Mouse (Mus musculus) heart, embryonic 11.5 days (tissue): ENCODE results near the gene Pfkl. TPM values are rescaled to one million over a fixed set of nuclear protein-coding genes. Genes with fewer than 3 reads are reported as not detected.

ENCODE experiments used
- ATAC-seq: fragments of 200-750 bp; cut with Nextera tagmentation; replicated peaks from 2 replicates; pipeline ENCODE4 v1.8.0; 2017; ENCODE audit warnings: moderate library complexity; ENCODE audit not compliant: insufficient number of reproducible peaks, low FRiP score, low TSS enrichment
- H3K27ac ChIP-seq: fragments of 300-500 bp; sonication (generic); 2 replicates; pipeline ENCODE4 v1.5.1; 2014; ENCODE audit warnings: mild to moderate bottlenecking, low read depth, low read length
- H3K27me3 ChIP-seq: fragments of 300-500 bp; sonication (generic); 2 replicates; pipeline ENCODE4 v1.6.1; 2014; ENCODE audit warnings: mild to moderate bottlenecking, low read length, mixed read lengths; ENCODE audit not compliant: control insufficient read depth, insufficient read depth
- H3K36me3 ChIP-seq: fragments of 300-500 bp; sonication (generic); 2 replicates; pipeline ENCODE4 v1.6.1; 2014; ENCODE audit warnings: mild to moderate bottlenecking, low read length, moderate library complexity, mixed read lengths; ENCODE audit not compliant: control insufficient read depth, insufficient read depth
- H3K4me1 ChIP-seq: fragments of 300-500 bp; sonication (generic); 2 replicates; pipeline ENCODE4 v1.6.1; 2014; ENCODE audit warnings: low read length; ENCODE audit not compliant: control insufficient read depth, insufficient read depth
- H3K4me2 ChIP-seq: fragments of 300-500 bp; sonication (generic); 2 replicates; pipeline ENCODE4 v1.6.1; 2014; ENCODE audit warnings: mild to moderate bottlenecking, moderate library complexity
- H3K4me3 ChIP-seq: fragments of 300-500 bp; sonication (generic); 2 replicates; pipeline ENCODE4 v1.5.1; 2014; ENCODE audit warnings: low read depth, low read length
- H3K9ac ChIP-seq: fragments of 300-500 bp; sonication (generic); 2 replicates; pipeline ENCODE4 v1.6.1; 2014; ENCODE audit warnings: mild to moderate bottlenecking, low read depth, low read length, moderate library complexity
- H3K9me3 ChIP-seq: fragments of 300-500 bp; sonication (generic); replicated peaks from 2 replicates; pipeline ENCODE4 v1.6.1; 2016; ENCODE audit warnings: low read length; ENCODE audit not compliant: control insufficient read depth
- WGBS: fragments of 180-500 bp; shearing (Covaris S2); extraction: QIAGEN DNeasy Blood & Tissue Kit; methylation state at CpG from one replicate; pipeline ENCODE4 v1.1.7; 2014; ENCODE audit not compliant: insufficient replicate concordance; 5-methylcytosine and 5-hydroxymethylcytosine counted together
- polyA plus RNA-seq: library from polyadenylated mRNA; unstranded; fragments of >200 nt; fragmentation: Nextera tagmentation; extraction: Ambion mirVana; gene quantifications from 2 replicates; pipeline ENCODE4 v1.2.1, GENCODE M21; 2014

The Pfkl gene
- polyA plus RNA-seq = 168 and 194 TPM in 2 replicates

DNA sequence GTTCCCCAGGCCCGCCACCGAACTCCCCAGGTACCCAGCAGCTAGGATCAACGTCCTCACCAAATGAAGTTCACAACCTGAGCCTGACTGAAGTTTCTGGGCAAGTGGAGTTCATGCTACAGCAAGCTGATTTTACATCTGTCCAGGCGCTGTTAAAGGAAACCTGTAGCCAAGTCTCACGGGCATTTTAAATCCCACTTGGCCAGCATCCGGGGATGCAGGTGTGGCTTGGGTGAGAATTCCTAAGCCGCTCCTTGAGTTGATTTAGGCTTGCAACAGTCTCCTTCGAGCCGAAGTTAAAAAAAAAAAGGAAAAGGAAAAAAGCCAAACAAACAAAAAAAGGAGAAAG lies at the start of gene Pfkl:
Gene Pfkl, minus strand, starts transcription at position 139 of the 349 bp plus-strand sequence.
- peak within 1 kb of the TSS; percentile 96 for H3K4me2 ChIP-seq
- H3K27ac ChIP-seq = peak within 1 kb of the TSS; percentile 98
- H3K4me1 ChIP-seq = peaks cover 32% of the 10 kb centered on the region
- H3K9ac ChIP-seq = peak within 1 kb of the TSS; percentile 97
- WGBS = under 1% methylated on average over 9 of the region's 9 CpGs
- ATAC-seq = no peak
- H3K4me3 ChIP-seq = peak within 1 kb of the TSS; percentile 73
- no peaks in the 10 kb centered on the region; the same call in 1 of the 2 replicates for H3K9me3 ChIP-seq
- no peaks in the 10 kb centered on the region for H3K36me3 ChIP-seq
- no peaks in the 10 kb centered on the region for H3K27me3 ChIP-seq

GRCm38 (mm10) chr10:78057056-78057455 lies 47.2 kb upstream of the Pfkl start:
- Histone ChIP-seq H3K27me3 (no peaks in the 10 kb centered on the region), H3K9me3 (no peaks in the 10 kb centered on the region), H3K9ac (no peak overlapping the region), H3K4me2 (no peak overlapping the region), H3K4me3 (no peak overlapping the region), H3K36me3 (no peaks in the 10 kb centered on the region), H3K4me1 (no peaks in the 10 kb centered on the region), H3K27ac (no peak overlapping the region)
- ATAC-seq = no peak
- 85% methylated on average over 8 of the region's 8 CpGs for WGBS

DNA sequence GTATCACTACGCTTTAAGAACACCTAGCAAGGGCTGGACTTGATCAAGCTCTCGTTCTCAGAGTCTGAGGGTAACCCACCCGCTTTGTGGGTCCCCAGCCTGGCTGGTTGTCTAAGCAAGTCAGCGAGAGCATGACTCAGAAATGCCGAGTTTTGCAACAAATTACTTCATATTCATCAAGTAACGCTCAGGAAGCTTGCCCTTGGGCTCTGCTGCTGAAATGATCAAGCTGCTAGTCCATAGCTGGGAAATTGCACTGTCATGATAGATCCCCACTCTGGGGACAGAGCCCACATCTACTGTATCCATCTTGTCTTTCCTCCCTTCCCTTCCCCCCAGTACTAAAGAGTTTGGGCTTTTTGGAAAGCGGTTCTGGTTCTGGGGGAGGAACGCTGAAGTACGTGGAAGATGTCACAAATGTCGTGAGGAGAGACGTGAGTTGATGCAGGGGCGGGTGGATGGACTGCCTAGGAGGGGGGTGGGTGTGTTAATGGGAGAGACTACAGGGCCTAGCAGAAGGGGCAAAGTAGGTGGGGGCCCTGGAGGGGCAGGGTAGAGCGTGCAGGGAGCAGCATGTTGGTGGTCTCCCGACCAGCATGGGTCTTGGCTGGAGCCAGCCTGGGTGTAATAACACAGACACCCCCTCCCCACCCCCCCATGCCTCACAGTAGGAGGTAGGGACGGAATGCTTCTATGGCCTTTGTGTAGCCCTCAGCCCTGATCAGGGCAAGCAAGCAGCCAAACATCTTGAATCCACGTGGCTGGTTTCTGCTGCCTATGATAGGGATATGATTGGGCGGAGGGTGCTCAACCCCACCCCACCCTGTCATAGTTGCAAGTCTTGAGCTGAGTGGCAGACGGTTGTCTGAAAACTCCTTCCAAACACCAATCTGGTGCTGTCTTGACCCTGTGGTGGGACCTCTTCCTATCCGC lies 45.0 kb upstream of the Pfkl start:
- Histone ChIP-seq H3K27me3 (no peaks in the 10 kb centered on the region), H3K36me3 (no peaks in the 10 kb centered on the region), H3K9ac (no peak overlapping the region), H3K4me3 (no peak overlapping the region), H3K4me1 (no peaks in the 10 kb centered on the region), H3K27ac (no peak overlapping the region), H3K9me3 (no peaks in the 10 kb centered on the region), H3K4me2 (no peak overlapping the region)
- no peak for ATAC-seq
- WGBS = 65% methylated on average over 19 of the region's 19 CpGs

DNA sequence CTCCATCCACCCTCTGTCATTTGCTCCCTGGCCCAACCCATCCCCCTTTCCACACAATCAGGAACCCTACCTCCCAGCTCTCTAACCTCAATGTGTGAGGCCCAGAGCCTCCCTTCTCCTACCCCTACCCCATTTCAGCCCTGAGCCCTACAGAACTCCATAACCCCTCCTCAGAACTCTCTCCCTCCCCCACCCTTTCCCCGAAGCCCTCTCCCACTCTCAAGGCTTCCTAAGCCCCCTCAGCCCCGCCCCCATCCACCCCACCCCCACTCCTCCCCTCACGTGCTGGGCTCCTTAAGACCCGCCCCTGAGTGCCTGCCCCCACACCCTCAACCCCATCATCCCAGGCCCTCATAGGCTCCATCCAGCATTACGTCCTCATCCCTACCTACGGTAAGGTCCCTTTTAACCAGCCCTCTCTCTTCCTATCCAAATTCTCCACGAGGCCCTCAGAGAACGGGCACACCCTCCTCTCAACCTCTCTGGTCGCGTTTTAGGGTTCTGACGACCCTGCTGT lies 39.7 kb upstream of the Pfkl start:
- Histone ChIP-seq H3K9me3 (no peaks in the 10 kb centered on the region), H3K4me1 (no peaks in the 10 kb centered on the region), H3K27me3 (no peaks in the 10 kb centered on the region), H3K36me3 (no peaks in the 10 kb centered on the region), H3K27ac (no peak overlapping the region), H3K9ac (no peak overlapping the region), H3K4me2 (no peak overlapping the region), H3K4me3 (no peak overlapping the region)
- WGBS = 36% methylated on average over 11 of the region's 11 CpGs
- no peak for ATAC-seq

DNA sequence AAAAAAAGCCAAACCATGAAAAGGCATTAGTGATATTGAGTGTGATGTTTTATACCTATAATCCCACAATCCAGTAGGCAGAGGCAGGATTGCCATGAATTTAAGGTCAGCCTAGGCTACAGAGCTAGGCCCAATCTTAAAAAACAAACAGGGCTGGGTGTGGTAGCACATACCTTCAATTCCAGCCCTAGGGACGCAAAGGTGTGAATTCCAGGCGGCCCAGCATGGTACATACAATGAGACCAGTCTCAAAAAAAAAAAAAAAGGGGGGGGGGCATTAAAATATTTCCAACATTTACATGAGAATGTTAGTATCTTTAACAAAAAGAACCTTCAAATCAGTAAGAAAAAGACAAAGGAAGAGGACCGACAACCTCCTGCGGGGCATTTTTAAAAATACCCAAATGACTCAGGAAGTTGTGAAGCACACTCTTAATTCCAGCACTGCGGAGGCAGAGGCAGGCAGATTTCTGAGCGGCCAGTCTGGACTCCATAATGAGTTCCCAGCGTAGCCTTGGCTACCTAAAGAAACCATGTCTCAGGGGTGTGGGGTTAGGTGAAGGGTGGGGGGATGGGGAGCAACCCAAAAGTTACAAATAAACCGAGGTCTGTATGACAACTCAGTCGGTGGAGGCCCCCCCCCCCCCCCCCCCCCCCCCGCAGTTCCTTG lies 38.3 kb upstream of the Pfkl start:
- Histone ChIP-seq H3K36me3 (no peaks in the 10 kb centered on the region), H3K4me1 (peaks cover 4% of the 10 kb centered on the region; the same call in 1 of the 2 replicates), H3K9me3 (no peaks in the 10 kb centered on the region), H3K27ac (no peak overlapping the region), H3K9ac (no peak overlapping the region), H3K4me3 (no peak overlapping the region), H3K4me2 (no peak overlapping the region), H3K27me3 (peaks cover 2% of the 10 kb centered on the region)
- no peak for ATAC-seq
- WGBS = 69% methylated on average over 10 of the region's 10 CpGs

DNA sequence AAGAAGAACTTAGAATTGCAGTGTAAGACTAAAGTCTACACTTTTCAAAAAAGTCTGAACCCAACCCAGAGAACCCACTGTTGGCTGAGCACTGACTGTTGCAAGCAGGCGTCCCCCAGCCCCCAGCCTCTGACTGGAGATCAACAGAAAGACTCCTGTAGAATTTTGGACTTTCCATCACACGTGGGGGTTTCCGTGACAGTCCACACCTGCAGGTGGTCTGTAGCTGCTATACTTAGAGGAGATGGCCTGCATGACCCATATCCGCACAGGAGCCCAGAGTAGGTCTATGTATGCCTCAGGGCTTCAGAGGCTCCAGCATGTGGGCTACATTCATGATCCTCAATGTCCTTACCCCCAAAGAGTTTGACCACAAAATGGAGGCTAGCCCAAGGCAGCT lies 36.5 kb upstream of the Pfkl start:
- H3K4me3 ChIP-seq = no peak overlapping the region
- peaks cover 11% of the 10 kb centered on the region for H3K27me3 ChIP-seq
- WGBS = 72% methylated on average over 4 of the region's 4 CpGs
- H3K9ac ChIP-seq = no peak overlapping the region
- H3K4me1 ChIP-seq = peaks cover 6% of the 10 kb centered on the region; the same call in 1 of the 2 replicates
- H3K27ac ChIP-seq = no peak overlapping the region
- H3K4me2 ChIP-seq = no peak overlapping the region
- no peaks in the 10 kb centered on the region for H3K36me3 ChIP-seq
- ATAC-seq = no peak
- no peaks in the 10 kb centered on the region for H3K9me3 ChIP-seq

GRCm38 (mm10) chr10:78044531-78044930 lies 34.6 kb upstream of the Pfkl start:
- peaks cover 11% of the 10 kb centered on the region for H3K27me3 ChIP-seq
- H3K36me3 ChIP-seq = no peaks in the 10 kb centered on the region
- peaks cover 6% of the 10 kb centered on the region; the same call in 1 of the 2 replicates for H3K4me1 ChIP-seq
- no peaks in the 10 kb centered on the region for H3K9me3 ChIP-seq
- WGBS = 86% methylated on average over 1 of the region's 1 CpGs
- H3K9ac ChIP-seq = no peak overlapping the region
- no peak overlapping the region for H3K27ac ChIP-seq
- no peak overlapping the region for H3K4me3 ChIP-seq
- H3K4me2 ChIP-seq = no peak overlapping the region
- no peak for ATAC-seq

DNA sequence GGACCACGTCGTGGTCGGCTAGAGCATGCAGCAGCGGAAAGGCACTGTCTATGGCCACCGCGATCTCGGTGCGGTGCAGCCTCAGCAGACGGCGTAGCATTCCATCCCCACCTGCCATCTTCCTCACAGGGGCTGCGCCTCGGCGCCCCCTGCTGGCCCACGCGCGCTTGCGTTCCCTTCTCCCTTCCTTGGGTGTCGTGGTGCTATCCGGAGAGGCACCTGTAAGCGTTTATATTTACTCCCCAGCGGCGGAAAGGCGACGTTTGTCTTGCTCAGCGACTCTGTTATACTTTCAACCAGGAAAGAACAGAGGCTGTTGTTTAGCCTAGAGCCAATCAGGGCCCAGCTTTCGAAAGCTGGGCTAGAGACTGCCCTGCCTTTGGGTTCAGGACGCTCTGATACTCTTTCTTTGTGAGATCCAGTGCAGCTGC lies 33.5 kb upstream of the Pfkl start, which contains the start of gene Aire:
Gene Aire, minus strand, starts transcription at position 205 of the 431 bp plus-strand sequence.
- WGBS = 3% methylated on average over 27 of the region's 27 CpGs
- H3K9me3 ChIP-seq = no peaks in the 10 kb centered on the region
- no peak within 1 kb of the TSS for H3K9ac ChIP-seq
- H3K36me3 ChIP-seq = no peaks in the 10 kb centered on the region
- peak within 1 kb of the TSS; percentile 51 for H3K4me2 ChIP-seq
- ATAC-seq = 0 out of 2 replicates have a peak, but pooled peaks have one; percentile 27
- no peak within 1 kb of the TSS for H3K27ac ChIP-seq
- H3K4me1 ChIP-seq = peaks cover 6% of the 10 kb centered on the region; the same call in 1 of the 2 replicates
- peak within 1 kb of the TSS; percentile 22 for H3K4me3 ChIP-seq
- H3K27me3 ChIP-seq = peaks cover 11% of the 10 kb centered on the region
